Mouse (Mus musculus) ES-Bruce4 (cell line): ENCODE results near the gene Foxk1. TPM values are rescaled to one million over a fixed set of nuclear protein-coding genes. Genes with fewer than 3 reads are reported as not detected.

Experiments
- H3K27ac ChIP-seq: 2 replicates; pipeline ENCODE4 v1.5.1; 2012; ENCODE audit warnings: low read length, inconsistent platforms; ENCODE audit not compliant: insufficient read depth
- H3K27me3 ChIP-seq: 2 replicates; pipeline ENCODE4 v1.6.1; 2012; ENCODE audit warnings: mild to moderate bottlenecking, low read length, inconsistent platforms; ENCODE audit not compliant: control insufficient read depth, poor library complexity, insufficient read depth, severe bottlenecking
- H3K36me3 ChIP-seq: 2 replicates; pipeline ENCODE4 v1.6.1; 2012; ENCODE audit warnings: inconsistent platforms, mild to moderate bottlenecking, low read length, moderate library complexity; ENCODE audit not compliant: control insufficient read depth, poor library complexity, insufficient read depth, severe bottlenecking
- H3K4me1 ChIP-seq: one replicate; pipeline ENCODE4 v1.8.1; 2011; ENCODE audit warnings: low read length; ENCODE audit not compliant: control insufficient read depth, insufficient read depth
- H3K4me3 ChIP-seq: 2 replicates; pipeline ENCODE4 v1.5.1; 2011; ENCODE audit warnings: low read depth, mild to moderate bottlenecking, low read length
- H3K9ac ChIP-seq: 2 replicates; pipeline ENCODE4 v1.6.1; 2012; ENCODE audit warnings: low read depth, mild to moderate bottlenecking, inconsistent platforms; ENCODE audit not compliant: poor library complexity, severe bottlenecking
- H3K9me3 ChIP-seq: replicated peaks from 2 replicates; pipeline ENCODE4 v1.6.1; 2012; ENCODE audit warnings: mild to moderate bottlenecking, low read length, inconsistent platforms; ENCODE audit not compliant: control insufficient read depth, poor library complexity, insufficient read depth, severe bottlenecking
- CTCF ChIP-seq: IDR thresholded peaks from one replicate; pipeline ENCODE4 v1.8.1; 2011; ENCODE audit warnings: low read depth, low read length
- EP300 ChIP-seq: IDR thresholded peaks from 2 replicates; pipeline ENCODE4 v1.6.1; 2011; ENCODE audit warnings: low read depth, low read length; ENCODE audit not compliant: insufficient read depth
- POLR2A ChIP-seq: IDR thresholded peaks from one replicate; pipeline ENCODE4 v1.8.1; 2011; ENCODE audit warnings: low read length; ENCODE audit not compliant: insufficient read depth
- polyA plus RNA-seq: library from polyadenylated mRNA; stranded (reverse); fragments of >200 nt; gene quantifications from 2 replicates; pipeline ENCODE4 v1.2.4, GENCODE M21; 2011; ENCODE audit warnings: low read depth; ENCODE audit not compliant: missing spikeins, insufficient read depth, insufficient read length

Foxk1 gene
- polyA plus RNA-seq, 1 experiment: 17.7 TPM

DNA sequence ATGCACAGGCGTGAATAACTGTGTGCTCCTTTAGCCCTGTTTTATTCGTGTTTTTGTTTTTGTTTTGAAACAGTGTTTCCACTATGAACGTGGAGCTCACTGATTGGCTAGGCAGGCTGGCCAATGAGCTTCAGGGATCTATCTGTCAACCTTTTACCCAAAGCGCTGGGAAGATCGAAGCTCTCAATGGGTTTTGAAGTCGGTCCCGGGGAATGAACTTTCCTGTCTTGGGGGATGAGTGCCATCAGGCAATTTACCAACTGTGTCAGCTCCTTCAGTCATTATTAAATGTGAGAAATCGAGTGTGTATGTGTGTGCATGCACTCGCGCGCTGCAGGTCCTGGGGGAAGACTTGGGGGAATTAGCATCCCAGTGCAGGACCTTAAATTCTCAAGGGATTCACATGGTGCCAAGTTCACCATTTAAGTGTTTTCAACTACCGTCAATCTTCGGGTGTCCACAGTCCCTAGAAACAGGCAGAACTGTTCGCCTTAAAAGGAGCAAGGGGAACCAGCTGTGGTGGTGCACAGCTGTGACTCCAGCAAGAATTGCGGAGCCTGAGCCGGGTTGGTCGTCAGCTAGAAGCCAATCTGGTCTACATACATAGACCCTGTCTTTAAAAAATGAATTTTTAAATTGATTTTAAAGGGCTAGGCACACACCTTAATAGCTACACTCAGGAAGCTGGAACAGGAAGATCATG, 965 bp upstream of the Foxk1 start:
- no peak overlapping the region for H3K27ac ChIP-seq
- peak overlapping the region; percentile 66 for H3K4me3 ChIP-seq
- no peaks in the 10 kb centered on the region for H3K27me3 ChIP-seq
- no peaks in the 10 kb centered on the region for H3K36me3 ChIP-seq
- H3K9me3 ChIP-seq: no peaks in the 10 kb centered on the region
- TF ChIP-seq CTCF (no peak), POLR2A (no peak), EP300 (no peak)
- no peak overlapping the region for H3K9ac ChIP-seq
- H3K4me1 ChIP-seq: peaks cover 1% of the 10 kb centered on the region

DNA sequence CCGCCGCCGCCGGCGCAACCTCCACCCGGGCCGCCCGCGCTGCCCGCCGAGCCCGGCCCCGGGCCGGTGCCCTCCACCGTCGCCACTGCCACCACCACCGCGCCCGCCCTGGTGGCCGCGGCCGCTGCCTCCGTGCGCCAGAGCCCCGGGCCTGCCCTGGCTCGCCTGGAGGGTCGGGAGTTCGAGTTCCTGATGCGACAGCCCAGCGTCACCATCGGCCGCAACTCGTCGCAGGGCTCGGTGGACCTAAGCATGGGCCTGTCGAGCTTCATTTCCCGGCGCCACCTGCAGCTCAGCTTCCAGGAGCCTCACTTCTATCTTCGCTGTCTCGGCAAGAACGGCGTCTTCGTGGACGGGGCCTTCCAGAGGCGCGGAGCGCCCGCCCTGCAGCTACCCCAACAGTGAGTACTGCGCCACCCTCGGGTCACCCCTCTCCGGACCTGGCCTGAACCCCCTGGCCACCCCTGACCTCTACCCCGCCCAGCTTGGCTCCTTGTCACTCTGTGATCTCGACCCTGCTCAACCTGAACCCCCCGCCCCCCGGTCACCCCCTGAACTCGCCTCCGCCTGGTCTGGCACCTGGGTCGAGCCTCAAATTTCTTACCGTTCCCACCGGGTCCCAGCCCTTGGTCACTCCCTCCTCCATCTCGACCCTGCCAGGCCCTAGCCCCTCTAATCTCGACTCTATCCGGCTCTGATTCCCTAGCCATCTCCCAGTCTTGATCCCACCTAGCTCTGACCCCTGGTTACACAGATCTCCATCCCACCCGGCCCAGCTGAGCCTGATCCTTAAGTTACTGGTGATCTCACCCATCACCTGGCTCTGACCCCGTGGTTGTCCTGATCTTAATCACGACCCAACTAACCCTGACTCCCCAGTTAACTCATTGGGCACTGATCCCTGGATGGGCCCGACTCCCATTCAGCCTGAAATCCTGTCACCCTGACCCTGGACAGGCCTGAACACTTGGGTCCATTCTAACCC, 636 bp downstream of the Foxk1 start:
- H3K27me3 ChIP-seq: no peaks in the 10 kb centered on the region
- no peaks in the 10 kb centered on the region for H3K9me3 ChIP-seq
- H3K27ac ChIP-seq: no peak overlapping the region
- H3K4me3 ChIP-seq: peak overlapping the region; percentile 88
- H3K4me1 ChIP-seq: peaks cover 1% of the 10 kb centered on the region
- H3K9ac ChIP-seq: peak overlapping the region; percentile 87
- H3K36me3 ChIP-seq: no peaks in the 10 kb centered on the region
- TF ChIP-seq EP300 (no peak), POLR2A (no peak), CTCF (no peak)

GRCm38 (mm10) chr5:142403694-142404093, 2.4 kb downstream of the Foxk1 start:
- no peaks in the 10 kb centered on the region for H3K36me3 ChIP-seq
- H3K27ac ChIP-seq: no peak overlapping the region
- peaks cover 1% of the 10 kb centered on the region for H3K4me1 ChIP-seq
- H3K27me3 ChIP-seq: no peaks in the 10 kb centered on the region
- H3K4me3 ChIP-seq: no peak overlapping the region
- H3K9me3 ChIP-seq: no peaks in the 10 kb centered on the region
- TF ChIP-seq POLR2A: no peak
- no peak for TF ChIP-seq CTCF
- no peak for TF ChIP-seq EP300
- H3K9ac ChIP-seq: no peak overlapping the region

DNA sequence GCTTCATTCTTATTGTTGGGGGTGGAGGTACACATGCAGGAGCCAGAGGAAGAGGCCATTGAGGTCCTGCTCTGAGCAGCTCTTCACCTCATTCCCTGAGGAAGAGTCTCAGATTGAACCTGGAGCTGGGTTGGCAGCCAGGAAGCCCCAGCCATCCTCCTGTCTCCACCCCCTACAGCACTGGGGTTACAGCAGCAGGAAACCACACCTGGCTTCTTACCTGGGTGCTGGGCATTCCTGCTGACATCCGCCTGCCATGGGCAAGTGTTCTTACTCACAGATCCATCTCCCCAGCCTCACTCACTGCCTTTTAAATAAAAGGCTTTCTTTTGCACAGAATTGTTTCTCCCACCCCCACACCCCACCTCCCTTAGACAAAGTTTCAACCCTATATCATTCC, 3.0 kb downstream of the Foxk1 start:
- Histone ChIP-seq H3K36me3 (no peaks in the 10 kb centered on the region), H3K4me1 (peaks cover 1% of the 10 kb centered on the region), H3K27ac (no peak overlapping the region), H3K9ac (no peak overlapping the region), H3K27me3 (no peaks in the 10 kb centered on the region), H3K9me3 (no peaks in the 10 kb centered on the region), H3K4me3 (no peak overlapping the region)
- TF ChIP-seq CTCF: no peak
- TF ChIP-seq EP300: no peak
- no peak for TF ChIP-seq POLR2A

DNA sequence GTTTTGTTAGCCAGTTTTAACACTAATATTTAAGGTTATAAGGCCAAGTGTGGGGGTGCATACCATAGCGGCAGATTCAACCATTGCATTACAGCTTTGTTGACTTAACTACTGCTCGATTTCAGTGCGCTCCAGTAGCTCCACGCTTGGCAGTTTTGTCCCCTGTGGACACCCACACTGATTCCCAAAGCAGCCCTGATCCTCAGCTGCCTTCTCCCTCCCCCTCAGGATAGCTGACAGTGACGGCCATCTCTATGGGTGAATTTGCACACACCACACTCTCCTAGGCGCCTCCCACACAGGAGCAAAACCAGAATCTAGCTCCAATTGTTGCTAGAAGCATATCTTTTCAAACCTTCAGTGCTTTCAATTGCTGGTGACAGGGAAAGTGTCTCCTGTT, 4.1 kb downstream of the Foxk1 start:
- TF ChIP-seq EP300: no peak
- TF ChIP-seq CTCF: no peak
- TF ChIP-seq POLR2A: no peak
- Histone ChIP-seq H3K4me3 (no peak overlapping the region), H3K27ac (no peak overlapping the region), H3K9me3 (no peaks in the 10 kb centered on the region), H3K36me3 (no peaks in the 10 kb centered on the region), H3K4me1 (peaks cover 3% of the 10 kb centered on the region), H3K27me3 (no peaks in the 10 kb centered on the region), H3K9ac (no peak overlapping the region)

GRCm38 (mm10) chr5:142406401-142406800, 5.1 kb downstream of the Foxk1 start:
- Histone ChIP-seq H3K27ac (no peak overlapping the region), H3K9me3 (no peaks in the 10 kb centered on the region), H3K9ac (no peak overlapping the region), H3K4me3 (no peak overlapping the region), H3K27me3 (no peaks in the 10 kb centered on the region), H3K36me3 (no peaks in the 10 kb centered on the region), H3K4me1 (peaks cover 3% of the 10 kb centered on the region)
- TF ChIP-seq EP300: no peak
- no peak for TF ChIP-seq POLR2A
- no peak for TF ChIP-seq CTCF
